Mouse (Mus musculus) G1E (cell line): Measurements from ENCODE around the gene Dlg5. TPM values are rescaled to one million over a fixed set of nuclear protein-coding genes. Genes with fewer than 3 reads are reported as not detected.

ENCODE experiments used
- ATAC-seq: 2 replicates; pipeline ENCODE4 v1.8.0; 2016; ENCODE audit warnings: mild to moderate bottlenecking; ENCODE audit not compliant: insufficient number of reproducible peaks, poor library complexity, low FRiP score, severe bottlenecking; ENCODE audit errors: extremely low read depth
- DNase-seq: peaks from one replicate; pipeline ENCODE4 v3.0.0; 2012; ENCODE audit warnings: low spot score
- H3K27me3 ChIP-seq: 2 replicates; pipeline ENCODE4 v1.6.1; 2012; ENCODE audit warnings: mild to moderate bottlenecking, low read length, inconsistent platforms; ENCODE audit not compliant: insufficient read depth
- H3K36me3 ChIP-seq: replicated peaks from 2 replicates; pipeline ENCODE3; 2012; ENCODE audit warnings: mild to moderate bottlenecking, inconsistent platforms
- H3K4me1 ChIP-seq: 2 replicates; pipeline ENCODE4 v1.6.1; 2012; ENCODE audit warnings: low read depth, low read length, inconsistent platforms, mixed read lengths; ENCODE audit not compliant: insufficient read depth
- H3K4me3 ChIP-seq: 2 replicates; pipeline ENCODE4 v1.5.1; 2012; ENCODE audit warnings: low read depth, mild to moderate bottlenecking, inconsistent platforms, low read length, moderate library complexity, mixed read lengths
- H3K9me3 ChIP-seq: replicated peaks from 2 replicates; pipeline ENCODE4 v1.6.1; 2012; ENCODE audit warnings: inconsistent platforms
- CTCF ChIP-seq: IDR thresholded peaks from 2 replicates; pipeline ENCODE4 v1.5.1; 2012; ENCODE audit warnings: low read depth, low read length, inconsistent platforms, mixed read lengths
- GATA1 ChIP-seq: IDR thresholded peaks from 2 replicates; pipeline ENCODE4 v1.6.1; 2012; ENCODE audit warnings: borderline replicate concordance, low read length, inconsistent platforms, mixed read lengths
- GATA2 ChIP-seq: IDR thresholded peaks from 2 replicates; pipeline ENCODE4 v1.6.1; 2012; ENCODE audit warnings: low read depth, low read length, inconsistent platforms, borderline replicate concordance
- POLR2AphosphoS5 ChIP-seq: IDR thresholded peaks from 2 replicates; pipeline ENCODE4 v1.6.1; 2012; ENCODE audit warnings: low read depth, low read length, inconsistent platforms; ENCODE audit not compliant: insufficient replicate concordance
- TAL1 ChIP-seq: conservative IDR thresholded peaks from 2 replicates; pipeline ENCODE4 v1.6.1; 2012; ENCODE audit warnings: low read depth, low read length, inconsistent platforms, mixed read lengths
- polyA plus RNA-seq: library from polyadenylated mRNA; stranded (reverse); fragments of >175 nt; gene quantifications from 2 replicates; pipeline ENCODE4 v1.2.3, GENCODE M21; 2012
- total RNA-seq, 2 experiments: library from RNA; stranded (forward) in 1 of 2; stranded (reverse) in 1 of 2; fragments of 200-1000 nt in 1 of 2; fragments of >200 nt in 1 of 2; fragmentation: Nextera tagmentation in 1 of 2; gene quantifications; 2 replicates each; pipeline ENCODE4 v1.2.3; 2014 to 2017

The Dlg5 gene
- total and polyA plus RNA-seq, 3 experiments: 2.4 to 22.7 (median 13.6) TPM

GRCm38 (mm10) chr14:24240831-24241230, 4.9 kb downstream of the Dlg5 start:
- DNase-seq (no peak), ATAC-seq (no peak)
- TF ChIP-seq GATA2 (no peak), POLR2AphosphoS5 (no peak), CTCF (no peak), GATA1 (no peak), TAL1 (no peak)
- Histone ChIP-seq H3K36me3 (peaks cover 5% of the 10 kb centered on the region), H3K4me1 (peaks cover 25% of the 10 kb centered on the region), H3K27me3 (peaks cover 10% of the 10 kb centered on the region; the same call in 1 of the 2 replicates), H3K9me3 (no peaks in the 10 kb centered on the region), H3K4me3 (no peak overlapping the region)

DNA sequence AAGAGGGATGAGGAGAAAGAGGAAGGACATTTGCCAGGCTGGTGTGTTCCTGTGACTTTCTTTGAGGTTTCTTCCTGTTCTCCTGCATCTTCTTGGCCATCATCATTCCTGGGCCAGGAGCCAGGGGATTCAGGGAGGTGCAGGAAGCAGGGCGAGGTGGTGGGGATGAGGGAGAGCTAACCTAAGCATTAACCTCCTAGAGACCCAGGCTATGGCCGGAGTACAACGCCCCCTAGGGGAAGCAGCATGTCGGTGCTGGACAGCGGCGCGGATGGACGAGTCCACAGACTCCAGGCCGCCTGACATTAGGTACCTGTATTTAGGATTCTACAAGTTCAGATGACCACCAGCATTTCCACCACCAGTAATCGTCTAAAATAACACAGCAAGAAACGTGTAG, 6.1 kb downstream of the Dlg5 start:
- Histone ChIP-seq H3K36me3 (peaks cover 7% of the 10 kb centered on the region), H3K4me3 (no peak overlapping the region), H3K4me1 (peaks cover 27% of the 10 kb centered on the region), H3K27me3 (peaks cover 5% of the 10 kb centered on the region; the same call in 1 of the 2 replicates), H3K9me3 (no peaks in the 10 kb centered on the region)
- ATAC-seq (no peak), DNase-seq (no peak)
- no peak for TF ChIP-seq GATA2
- no peak for TF ChIP-seq POLR2AphosphoS5
- TF ChIP-seq CTCF: no peak; the same call in 1 of the 2 replicates
- no peak for TF ChIP-seq TAL1
- TF ChIP-seq GATA1: no peak

GRCm38 (mm10) chr14:24235954-24236353, 9.8 kb downstream of the Dlg5 start:
- Histone ChIP-seq H3K27me3 (no peaks in the 10 kb centered on the region), H3K9me3 (no peaks in the 10 kb centered on the region), H3K4me1 (peaks cover 56% of the 10 kb centered on the region), H3K36me3 (peaks cover 5% of the 10 kb centered on the region), H3K4me3 (no peak overlapping the region)
- DNase-seq (no peak), ATAC-seq (no peak)
- no peak for TF ChIP-seq POLR2AphosphoS5
- TF ChIP-seq CTCF: no peak
- TF ChIP-seq TAL1: no peak
- TF ChIP-seq GATA2: no peak

- DNase-seq (peak; percentile 40), ATAC-seq (peak; percentile 11; the same call in 1 of the 2 replicates)
- Histone ChIP-seq H3K9me3 (no peaks in the 10 kb centered on the region), H3K4me3 (no peak overlapping the region), H3K4me1 (peaks cover 71% of the 10 kb centered on the region), H3K36me3 (peaks cover 5% of the 10 kb centered on the region), H3K27me3 (no peaks in the 10 kb centered on the region)
- TF ChIP-seq GATA1 (no peak), POLR2AphosphoS5 (no peak), TAL1 (no peak), CTCF (no peak), GATA2 (no peak)
These were observed 11.3 kb downstream of the Dlg5 start for GRCm38 (mm10) chr14:24234411-24234810.

GRCm38 (mm10) chr14:24232641-24233633, 12.8 kb downstream of the Dlg5 start:
- peaks cover 5% of the 10 kb centered on the region for H3K36me3 ChIP-seq
- H3K27me3 ChIP-seq: no peaks in the 10 kb centered on the region
- ATAC-seq: peak; percentile 41
- peak; percentile 24 for DNase-seq
- H3K4me3 ChIP-seq: peak overlapping the region; percentile 48; the same call in 1 of the 2 replicates
- peaks cover 82% of the 10 kb centered on the region for H3K4me1 ChIP-seq
- TF ChIP-seq POLR2AphosphoS5 (no peak), GATA1 (no peak), TAL1 (peak; percentile 10; the same call in 1 of the 2 replicates)
- H3K9me3 ChIP-seq: no peaks in the 10 kb centered on the region

- Histone ChIP-seq H3K36me3 (no peaks in the 10 kb centered on the region), H3K27me3 (no peaks in the 10 kb centered on the region), H3K9me3 (no peaks in the 10 kb centered on the region), H3K4me3 (peak overlapping the region; percentile 58; the same call in 1 of the 2 replicates), H3K4me1 (peaks cover 79% of the 10 kb centered on the region)
- DNase-seq (no peak), ATAC-seq (peak; percentile 36)
- no peak for TF ChIP-seq GATA1
- TF ChIP-seq CTCF: no peak
- TF ChIP-seq GATA2: no peak
- no peak for TF ChIP-seq POLR2AphosphoS5
- no peak for TF ChIP-seq TAL1
These were observed 17.2 kb downstream of the Dlg5 start for GRCm38 (mm10) chr14:24228549-24228948.
